Mouse (Mus musculus): ENCODE data around the gene Igfbp6.

The Igfbp6 gene

GRCm38 (mm10) chr15:102144274-102144711 lies at the start of gene Igfbp6:
TSS of gene Igfbp6 (plus strand) at chr15:102144362.
- DNase-seq (ENCODE audit: extremely low spot score, low read depth, low spot score): no peak

GRCm38 (mm10) chr15:102094988-102095387 lies 49.2 kb upstream of the Igfbp6 start:
- no peak for DNase-seq (ENCODE audit: extremely low spot score, low read depth, low spot score)

DNA sequence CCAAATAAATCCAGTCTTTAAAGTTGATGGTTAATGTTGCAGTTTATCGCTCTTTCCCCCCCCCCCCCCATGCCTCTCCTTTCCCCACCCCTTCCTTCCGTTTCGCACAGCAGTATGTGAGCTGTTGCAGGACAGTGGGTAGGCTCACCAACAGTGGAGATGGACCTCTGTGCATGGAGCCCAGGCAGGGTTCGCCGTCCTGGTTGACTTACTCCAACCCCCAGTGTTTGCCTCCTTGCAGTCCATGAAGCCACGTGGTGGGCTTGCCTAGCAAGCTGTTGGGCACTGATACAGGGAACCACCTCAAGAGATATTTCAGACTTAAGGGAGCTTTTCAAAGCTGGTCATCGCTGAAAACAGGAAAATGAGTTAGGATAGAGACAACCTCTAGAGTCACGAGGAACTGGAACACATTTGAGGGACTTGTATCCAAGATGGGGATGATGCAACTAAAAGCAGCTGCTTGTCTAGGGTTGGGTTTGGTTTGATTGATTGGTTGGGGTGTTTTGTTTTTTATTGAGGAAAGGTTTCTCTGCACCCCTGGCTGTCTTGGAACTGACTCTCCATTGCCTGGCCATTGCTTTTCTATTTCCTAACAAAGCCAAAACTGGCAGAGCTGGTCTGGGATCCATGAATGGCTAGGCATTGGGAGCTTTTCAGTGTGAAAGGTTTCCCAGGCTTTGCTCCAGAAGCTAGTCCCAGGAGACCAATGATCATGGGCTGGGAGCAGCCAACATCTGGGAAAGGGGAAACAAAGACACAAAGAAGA lies 46.8 kb upstream of the Igfbp6 start:
- no peak for DNase-seq (ENCODE audit: extremely low spot score, low read depth, low spot score)

DNA sequence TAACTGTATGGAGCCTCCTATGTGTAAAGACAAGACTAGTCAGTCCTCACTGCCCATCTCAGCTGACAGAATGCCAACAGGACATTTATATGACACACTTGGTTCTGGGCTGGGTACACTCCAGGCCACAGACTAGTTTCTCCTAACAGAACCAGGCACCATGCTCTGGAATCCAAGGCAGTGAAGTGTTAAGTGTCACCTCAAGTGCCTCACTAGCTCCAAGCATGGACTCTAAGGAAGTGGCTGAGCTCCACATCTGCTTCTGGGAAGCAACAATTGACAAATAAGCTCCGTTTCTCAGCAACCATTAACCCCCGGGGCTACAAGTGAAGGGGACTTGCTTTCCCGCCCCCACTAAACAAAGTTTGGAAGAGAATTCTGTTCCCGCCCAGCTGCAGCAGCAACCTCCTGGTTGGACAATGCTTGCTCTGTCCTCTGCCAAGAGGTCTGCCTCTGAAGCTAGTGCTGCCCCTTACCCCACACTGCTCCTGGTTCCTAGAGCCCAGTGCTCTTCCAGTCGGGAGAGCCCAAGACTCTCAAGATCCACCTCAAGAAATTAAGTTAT lies 46.1 kb upstream of the Igfbp6 start:
- DNase-seq (ENCODE audit: extremely low spot score, low read depth, low spot score): no peak

DNA sequence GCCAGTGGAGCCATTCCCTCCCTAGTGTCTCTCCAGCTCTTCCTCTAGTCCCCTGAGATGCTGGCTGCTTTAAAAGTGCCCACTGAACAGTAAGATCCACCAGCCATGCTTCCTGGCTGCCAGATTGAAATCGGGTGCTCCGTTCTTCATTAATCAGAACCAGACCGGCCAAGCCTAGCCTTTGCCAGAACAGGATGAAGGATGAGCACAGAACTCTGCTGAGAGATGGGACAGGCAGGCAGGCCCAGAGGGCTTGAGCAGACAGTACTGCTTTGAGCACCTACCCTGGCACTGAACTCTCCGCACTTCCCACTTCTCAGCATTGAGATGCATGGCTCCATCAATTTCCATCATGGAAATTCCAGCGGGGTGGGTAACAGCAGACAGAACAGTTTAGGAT lies 44.9 kb upstream of the Igfbp6 start:
- no peak for DNase-seq (ENCODE audit: extremely low spot score, low read depth, low spot score)

GRCm38 (mm10) chr15:102099771-102100160 lies 44.4 kb upstream of the Igfbp6 start:
- DNase-seq (ENCODE audit: extremely low spot score, low read depth, low spot score): no peak

GRCm38 (mm10) chr15:102100161-102100981 lies 43.8 kb upstream of the Igfbp6 start, which contains the start of gene Tns2:
TSS of gene Tns2 (plus strand) at chr15:102100413.
- DNase-seq (ENCODE audit: extremely low spot score, low read depth, low spot score): no peak

DNA sequence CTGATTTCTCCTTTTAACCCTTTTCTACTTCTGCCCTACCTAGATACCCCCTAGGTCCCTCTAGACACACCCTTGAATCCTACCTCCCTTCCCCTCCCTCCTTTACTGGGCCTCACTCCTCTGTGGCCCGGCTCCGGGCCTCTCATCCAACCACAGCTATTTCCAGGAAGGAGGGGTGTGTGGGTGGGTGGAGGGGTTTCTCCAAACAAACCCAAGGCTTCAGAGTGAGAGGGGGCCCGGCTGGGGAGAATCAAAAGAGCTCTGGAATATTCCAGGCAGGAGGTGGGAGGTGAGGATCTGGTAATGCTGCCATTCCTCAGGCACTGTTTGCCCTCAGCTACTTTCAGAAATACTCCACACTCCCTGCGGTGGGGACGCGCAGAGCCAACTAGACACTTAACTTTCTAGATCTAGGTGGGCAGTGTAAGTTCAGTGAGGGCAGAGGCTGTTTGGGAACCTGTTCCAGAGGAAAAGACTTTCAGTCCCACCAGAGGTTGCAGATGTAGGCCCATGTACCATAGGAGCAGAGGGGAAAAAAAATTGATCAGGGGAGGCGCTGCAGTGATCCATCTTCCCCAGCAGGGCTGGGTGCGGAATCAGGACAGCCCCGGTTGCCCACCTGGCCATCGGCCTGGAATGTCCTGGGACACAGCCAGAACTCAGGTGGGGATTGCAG lies 43.0 kb upstream of the Igfbp6 start:
- no peak for DNase-seq (ENCODE audit: extremely low spot score, low read depth, low spot score)

GRCm38 (mm10) chr15:102101672-102102541 lies 42.3 kb upstream of the Igfbp6 start:
- DNase-seq (ENCODE audit: extremely low spot score, low read depth, low spot score): no peak

DNA sequence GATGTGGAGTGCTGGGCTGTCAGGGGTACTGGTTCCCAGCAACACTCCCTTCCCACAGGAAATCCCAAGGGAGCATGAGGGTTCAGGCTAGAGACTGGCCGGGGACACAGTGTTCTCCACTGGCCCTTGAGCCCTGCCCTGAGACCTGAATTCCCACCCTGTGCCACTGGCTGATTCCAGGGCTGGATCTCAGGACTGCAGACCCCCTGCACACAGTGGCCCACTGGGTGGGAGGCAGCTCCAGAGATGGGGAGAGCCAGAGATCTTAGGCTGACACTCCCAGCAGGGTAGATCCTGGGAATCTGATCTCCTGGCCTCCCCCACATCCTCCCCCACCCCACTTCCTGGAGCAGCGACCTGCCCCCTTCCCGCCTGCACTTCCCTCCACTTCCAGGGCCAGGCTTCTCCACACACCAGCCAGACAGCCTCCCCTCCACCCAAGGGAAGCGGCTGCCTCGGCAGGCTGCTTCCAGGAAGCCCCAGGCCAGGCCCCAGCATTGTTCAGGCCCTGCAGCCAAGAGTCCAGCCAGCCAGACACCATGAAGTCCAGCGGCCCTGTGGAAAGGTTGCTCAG lies 41.5 kb upstream of the Igfbp6 start:
- no peak for DNase-seq (ENCODE audit: extremely low spot score, low read depth, low spot score)

- DNase-seq (ENCODE audit: extremely low spot score, low read depth, low spot score): no peak
These were observed 40.7 kb upstream of the Igfbp6 start for GRCm38 (mm10) chr15:102103371-102103946.

- no peak for DNase-seq (ENCODE audit: extremely low spot score, low read depth, low spot score)
These were observed 40.1 kb upstream of the Igfbp6 start for GRCm38 (mm10) chr15:102103947-102104555.

DNA sequence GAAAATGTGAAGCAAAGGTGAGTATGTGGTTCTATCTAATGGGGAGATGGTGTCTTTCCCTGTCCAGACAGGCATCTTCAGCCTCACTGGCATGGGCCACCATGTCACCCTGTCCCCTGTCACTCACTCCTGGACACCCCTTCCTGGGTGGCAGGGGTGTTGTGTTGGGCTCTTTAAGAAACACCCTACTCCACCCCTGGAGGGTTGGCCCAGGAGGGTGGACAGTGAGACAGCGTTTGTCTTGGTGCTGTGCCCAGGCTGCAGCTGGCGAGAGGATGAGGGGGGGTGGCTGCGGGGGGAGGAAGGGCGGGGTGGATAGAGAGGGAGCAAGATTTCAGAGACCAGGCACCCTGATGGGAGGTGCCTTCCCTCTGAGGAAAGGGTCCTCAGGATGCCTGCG lies 38.8 kb upstream of the Igfbp6 start:
- DNase-seq (ENCODE audit: extremely low spot score, low read depth, low spot score): no peak

DNA sequence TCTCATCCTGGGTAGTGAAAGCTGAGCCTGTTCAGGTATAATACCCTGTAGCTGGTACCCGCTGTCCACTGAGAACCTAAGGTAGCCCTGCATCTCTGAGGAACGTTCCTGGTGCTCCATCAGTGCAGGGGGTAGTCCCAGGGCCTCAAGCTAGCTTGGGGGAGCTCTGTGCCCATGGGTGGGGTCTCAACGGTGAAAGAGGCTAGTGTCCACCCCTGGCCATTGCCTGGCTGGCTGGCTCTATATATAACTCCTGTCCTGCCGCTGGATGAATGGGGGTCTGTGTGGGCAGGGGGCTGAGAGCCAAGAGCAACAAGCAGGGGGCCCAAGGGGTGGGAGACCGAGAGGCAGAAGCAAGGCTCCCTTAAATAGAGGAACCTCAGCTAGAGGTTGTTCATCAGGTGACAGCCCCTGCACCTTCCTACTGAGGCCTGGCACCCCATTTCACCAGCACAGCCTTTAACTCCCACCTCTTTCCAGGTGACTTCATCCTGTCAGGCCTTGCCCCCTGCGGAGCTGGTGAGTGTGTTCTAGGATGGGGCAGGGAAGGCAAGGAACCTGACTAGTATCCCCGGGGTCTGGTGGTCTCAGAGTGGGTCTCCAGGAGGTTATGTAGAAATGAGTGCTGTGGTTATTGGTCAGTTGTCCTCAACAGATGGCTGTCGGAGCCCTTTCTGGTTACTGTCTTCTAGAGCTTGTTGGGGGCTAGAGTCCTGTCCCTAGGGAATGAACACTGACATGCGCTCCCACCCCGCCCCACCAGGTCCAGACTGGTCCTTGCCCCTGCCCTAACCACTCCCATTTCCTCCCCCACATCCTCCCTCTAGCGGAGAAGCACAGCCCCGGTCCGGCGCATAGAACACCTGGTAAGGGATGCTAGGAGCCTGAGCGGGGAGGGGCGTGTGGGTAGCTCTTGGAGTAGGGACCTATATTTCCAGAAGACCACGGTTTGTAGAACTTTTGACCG lies 38.1 kb upstream of the Igfbp6 start:
- no peak for DNase-seq (ENCODE audit: extremely low spot score, low read depth, low spot score)

DNA sequence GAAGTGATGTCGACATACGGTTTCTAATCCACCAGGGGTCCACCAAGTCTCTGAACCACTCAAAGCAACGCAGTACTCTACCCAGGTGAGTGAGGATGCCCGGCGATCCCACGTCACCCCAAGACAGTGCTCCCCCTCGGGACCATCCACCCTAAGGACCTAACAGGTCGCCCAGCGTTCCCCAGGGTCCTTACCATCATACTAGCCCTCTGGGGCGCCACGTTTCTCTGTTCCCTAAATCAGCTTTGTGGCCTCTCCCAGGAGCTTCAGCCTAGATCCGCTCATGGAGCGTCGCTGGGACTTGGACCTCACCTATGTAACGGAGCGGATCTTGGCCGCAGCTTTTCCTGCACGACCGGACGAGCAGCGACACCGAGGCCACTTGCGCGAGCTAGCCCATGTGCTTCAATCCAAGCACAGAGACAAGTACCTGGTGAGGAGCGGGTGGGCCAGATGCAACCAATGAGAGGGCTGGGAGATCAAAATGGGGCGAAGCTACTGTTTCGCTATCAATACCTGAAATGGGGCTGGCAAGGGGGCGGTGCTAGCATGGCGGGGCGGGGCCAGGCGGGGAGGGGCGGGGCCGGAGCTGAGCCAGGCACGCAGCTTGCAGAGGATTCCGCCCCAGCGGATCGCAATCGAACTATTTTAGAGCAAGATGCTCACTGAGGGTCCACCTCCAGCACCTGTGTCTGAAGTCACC lies 37.3 kb upstream of the Igfbp6 start:
- no peak for DNase-seq (ENCODE audit: extremely low spot score, low read depth, low spot score)

DNA sequence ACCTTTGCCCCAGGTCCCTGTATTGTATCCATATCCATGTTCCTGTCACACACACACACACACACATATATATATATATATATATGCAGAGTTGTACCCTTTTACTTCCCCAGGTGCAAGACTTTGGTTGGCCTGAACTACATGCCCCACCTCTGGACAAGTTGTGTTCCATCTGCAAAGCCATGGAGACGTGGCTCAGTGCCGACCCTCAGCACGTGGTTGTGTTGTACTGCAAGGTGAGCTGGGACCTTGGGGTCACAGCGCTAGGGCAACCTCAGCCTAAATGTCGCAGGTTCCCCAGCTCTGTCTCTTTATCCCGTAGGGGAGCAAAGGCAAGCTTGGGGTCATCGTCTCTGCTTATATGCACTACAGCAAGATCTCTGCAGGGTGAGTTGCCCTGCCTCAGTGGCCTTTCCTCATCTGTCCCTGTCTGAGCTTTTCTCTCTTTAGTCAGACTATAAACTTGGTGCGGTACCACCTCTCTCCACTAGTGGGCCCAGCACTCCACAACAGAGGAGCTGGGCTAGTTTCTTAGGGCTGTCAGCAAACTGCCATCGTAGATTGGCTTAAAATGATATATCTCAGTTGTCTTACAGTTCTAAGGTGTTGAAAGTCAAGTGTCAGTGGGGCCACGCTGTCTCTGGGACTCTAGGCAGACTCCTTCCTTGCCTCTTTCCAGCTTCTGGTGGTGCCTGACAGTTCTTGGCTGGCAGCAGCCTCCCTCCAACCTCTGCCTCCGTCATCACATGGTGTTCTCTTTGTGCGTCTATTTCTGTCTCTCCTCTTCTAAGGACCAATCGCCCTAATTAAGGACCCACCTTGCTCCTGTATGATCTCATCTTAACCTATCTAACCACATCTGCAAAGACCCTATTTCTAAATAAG lies 36.2 kb upstream of the Igfbp6 start:
- no peak for DNase-seq (ENCODE audit: extremely low spot score, low read depth, low spot score)

Data from hindlimb bud, embryonic 11.5 days (tissue).